Mouse (Mus musculus) forebrain, embryonic 10.5 days (tissue): ENCODE results near the gene Cecr2. TPM values are rescaled to one million over a fixed set of nuclear protein-coding genes. Genes with fewer than 3 reads are reported as not detected.
"Not testable (repeated sequence)": the region's sequence is repeated elsewhere in the genome, so short reads cannot be mapped to it uniquely, and the experiment has no call there.

Experiments used
- DNase-seq: peaks from one replicate; pipeline ENCODE4 v3.0.0-alpha.2; 2017; ENCODE audit warnings: low spot score; ENCODE audit errors: extremely low spot score
- H3K27ac ChIP-seq: fragments of 300-500 bp; sonication (generic); 2 replicates; pipeline ENCODE4 v1.5.1; 2016; ENCODE audit warnings: mild to moderate bottlenecking
- H3K27me3 ChIP-seq: fragments of 300-500 bp; sonication (generic); 2 replicates; pipeline ENCODE4 v1.6.1; 2016; ENCODE audit warnings: mild to moderate bottlenecking; ENCODE audit not compliant: poor library complexity, severe bottlenecking
- H3K36me3 ChIP-seq: fragments of 300-500 bp; sonication (generic); replicated peaks from 2 replicates; pipeline ENCODE4 v1.6.1; 2016; ENCODE audit warnings: mild to moderate bottlenecking, moderate library complexity
- H3K4me1 ChIP-seq: fragments of 300-500 bp; sonication (generic); 2 replicates; pipeline ENCODE4 v1.6.1; 2016
- H3K4me3 ChIP-seq: fragments of 300-500 bp; sonication (generic); 2 replicates; pipeline ENCODE4 v1.5.1; 2016; ENCODE audit warnings: mild to moderate bottlenecking, moderate library complexity
- H3K9me3 ChIP-seq: fragments of 300-500 bp; sonication (generic); 2 replicates; pipeline ENCODE4 v1.6.1; 2016; ENCODE audit warnings: mild to moderate bottlenecking, moderate library complexity
- WGBS: fragments of 180-500 bp; shearing (Covaris S2); methylation state at CpG from one replicate; pipeline ENCODE4 v1.1.7; 2016; 5-methylcytosine and 5-hydroxymethylcytosine counted together
- microRNA-seq: library from miRNA; unstranded; fragments of <30 nt; microRNA quantifications from one replicate; pipeline ENCODE4, GENCODE M21; 2017
- polyA plus RNA-seq: library from polyadenylated mRNA; unstranded; fragments of >200 nt; fragmentation: Nextera tagmentation; extraction: Ambion mirVana; gene quantifications from 2 replicates; pipeline ENCODE4 v1.2.1, GENCODE M21; 2016

Cecr2 gene
- polyA plus RNA-seq, 1 experiment from 2014 or later = 13.0 TPM

DNA sequence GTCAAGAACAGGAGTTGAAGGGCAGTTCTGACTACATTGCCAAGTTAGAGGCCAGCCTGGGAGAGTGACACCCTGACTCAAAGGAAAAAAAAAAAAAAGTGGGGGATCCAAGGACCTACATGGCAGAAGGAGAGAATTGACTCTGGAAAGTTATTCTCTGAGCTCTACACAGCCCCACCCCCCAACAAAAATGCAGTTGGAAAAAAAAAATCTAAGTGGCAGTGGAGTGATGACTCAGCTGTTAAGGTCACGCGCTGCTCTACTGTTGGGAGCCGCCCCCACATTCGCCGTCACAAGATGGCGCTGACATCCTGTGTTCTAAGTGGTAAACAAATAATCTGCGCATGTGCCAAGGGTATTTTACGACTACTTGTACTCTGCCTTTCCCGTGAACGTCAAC, 145.8 kb downstream of the Cecr2 start:
- not testable (repeated sequence) for H3K4me1 ChIP-seq, H3K27me3 ChIP-seq, H3K27ac ChIP-seq, H3K4me3 ChIP-seq, H3K9me3 ChIP-seq, DNase-seq
- H3K36me3 ChIP-seq = peaks cover 58% of the 10 kb centered on the region
- WGBS = 99% methylated on average over 10 of the region's 10 CpGs

GRCm38 (mm10) chr6:120819294-120819693, 153.1 kb downstream of the Cecr2 start:
- Histone ChIP-seq H3K4me3 (no peak overlapping the region), H3K27me3 (no peaks in the 10 kb centered on the region), H3K9me3 (peaks cover 7% of the 10 kb centered on the region; the same call in 1 of the 2 replicates), H3K27ac (no peak overlapping the region), H3K36me3 (peaks cover 31% of the 10 kb centered on the region), H3K4me1 (peaks cover 15% of the 10 kb centered on the region)
- 95% methylated on average over 2 of the region's 2 CpGs for WGBS
- DNase-seq = no peak

DNA sequence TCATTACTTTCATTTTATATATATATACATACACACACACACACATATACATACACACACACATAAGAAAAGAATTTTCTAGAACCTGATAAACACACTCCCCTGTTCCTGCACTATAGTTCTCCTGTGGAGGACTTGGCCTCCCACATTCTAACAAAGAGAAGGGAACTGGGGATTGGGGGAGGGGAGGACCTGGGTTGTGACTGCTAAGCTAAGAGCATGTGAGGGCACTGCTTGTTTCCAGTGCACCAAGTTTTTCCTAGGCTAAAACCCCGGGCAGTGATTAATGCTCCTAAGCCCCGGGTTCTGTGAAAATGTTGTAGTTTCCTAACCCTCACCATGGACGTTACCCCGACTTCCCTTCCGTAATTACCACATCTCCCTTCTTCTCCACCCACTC, 154.0 kb downstream of the Cecr2 start:
- no peaks in the 10 kb centered on the region for H3K27me3 ChIP-seq
- DNase-seq = no peak
- H3K4me1 ChIP-seq = peaks cover 15% of the 10 kb centered on the region
- WGBS = 92% methylated on average over 5 of the region's 5 CpGs
- H3K36me3 ChIP-seq = peaks cover 31% of the 10 kb centered on the region
- no peak overlapping the region for H3K4me3 ChIP-seq
- H3K9me3 ChIP-seq = peaks cover 7% of the 10 kb centered on the region; the same call in 1 of the 2 replicates
- no peak overlapping the region for H3K27ac ChIP-seq

Small RNAs within 50 kb of the gene (microRNA-seq; reads per million reads assigned to microRNA genes)
- gene Gm25193 = not detected

Other genes with a start within 250 kb of the Cecr2 start
- 4.1 and 4.4 TPM in 2 replicates for gene Il17ra, start 203.1 kb upstream of the Cecr2 start, polyA plus RNA-seq
- 0.27 and 0.47 TPM in 2 replicates for gene Tmem121b, start 172.6 kb upstream of the Cecr2 start, polyA plus RNA-seq
- 20.2 and 23.6 TPM in 2 replicates for gene Hdhd5, start 135.1 kb upstream of the Cecr2 start, polyA plus RNA-seq
- 0.14 and 0.29 TPM in 2 replicates for gene Slc25a18, start 107.2 kb downstream of the Cecr2 start, polyA plus RNA-seq
- gene Atp6v1e1, start 156.4 kb downstream of the Cecr2 start, polyA plus RNA-seq = 109 and 110 TPM in 2 replicates
- 51.5 and 52.7 TPM in 2 replicates for gene Bcl2l13, start 169.8 kb downstream of the Cecr2 start, polyA plus RNA-seq